Mouse (Mus musculus) MEL (cell line): ENCODE measurements around the gene Setd6. TPM values are rescaled to one million over a fixed set of nuclear protein-coding genes. Genes with fewer than 3 reads are reported as not detected.
A peak's percentile ranks its signal among the peaks of the same experiment; 100 is the strongest.

Source experiments
- DNase-seq: peaks from one replicate; pipeline ENCODE4 v3.0.0; 2011; ENCODE audit warnings: low read depth, low spot score
- H3K27ac ChIP-seq: 2 replicates; pipeline ENCODE4 v1.5.1; 2012; ENCODE audit warnings: low read depth, mild to moderate bottlenecking, control low read depth, low read length, moderate library complexity; ENCODE audit not compliant: control insufficient read depth
- H3K27me3 ChIP-seq, 2 experiments: fragments of 150-350 bp in 1 of 2; sonication (generic) in 1 of 2; 2 replicates each; pipeline ENCODE4 v1.6.1; 2012; ENCODE audit warnings: low read length in 2 of 2, mild to moderate bottlenecking in 2 of 2, improper control_type of control experiment in 1 of 2, moderate library complexity in 1 of 2; ENCODE audit not compliant: insufficient read depth in 2 of 2, control insufficient read depth in 1 of 2
- H3K36me3 ChIP-seq, 2 experiments: 2 replicates each; pipeline ENCODE4 v1.6.1; 2012 to 2014; ENCODE audit warnings: low read length in 2 of 2, improper control_type of control experiment in 1 of 2, inconsistent platforms in 1 of 2, mild to moderate bottlenecking in 1 of 2; ENCODE audit not compliant: insufficient read depth in 2 of 2, control insufficient read depth in 1 of 2
- H3K4me1 ChIP-seq, 2 experiments: fragments of 150-350 bp in 1 of 2; sonication (generic) in 1 of 2; 2 replicates each; pipeline ENCODE4 v1.6.1; 2012; ENCODE audit warnings: low read length in 2 of 2, improper control_type of control experiment in 1 of 2, mild to moderate bottlenecking in 1 of 2; ENCODE audit not compliant: insufficient read depth in 2 of 2, control insufficient read depth in 1 of 2
- H3K4me3 ChIP-seq, 2 experiments: fragments of 150-350 bp in 1 of 2; sonication (generic) in 1 of 2; 2 replicates each; pipeline ENCODE4 v1.5.1; 2012; ENCODE audit warnings: low read depth in 2 of 2, low read length in 2 of 2, mild to moderate bottlenecking in 2 of 2, moderate library complexity in 2 of 2, control low read depth in 1 of 2, improper control_type of control experiment in 1 of 2; ENCODE audit not compliant: control insufficient read depth in 1 of 2, insufficient read depth in 1 of 2
- H3K79me2 ChIP-seq: 2 replicates; pipeline ENCODE4 v1.6.1; 2012; ENCODE audit warnings: mild to moderate bottlenecking, low read length, moderate library complexity; ENCODE audit not compliant: control insufficient read depth, poor library complexity, insufficient read depth
- H3K9ac ChIP-seq: 2 replicates; pipeline ENCODE4 v1.6.1; 2012; ENCODE audit warnings: low read depth, mild to moderate bottlenecking, control low read depth, low read length, moderate library complexity; ENCODE audit not compliant: control insufficient read depth, poor library complexity, severe bottlenecking
- H3K9me3 ChIP-seq: fragments of 150-350 bp; sonication (generic); replicated peaks from 2 replicates; pipeline ENCODE4 v1.6.1; 2012; ENCODE audit warnings: mild to moderate bottlenecking, low read length, improper control_type of control experiment, moderate library complexity; ENCODE audit not compliant: insufficient read depth
- BHLHE40 ChIP-seq: IDR thresholded peaks from 2 replicates; pipeline ENCODE4 v1.6.1; 2012; ENCODE audit warnings: low read depth, mild to moderate bottlenecking, inconsistent platforms, low read length, improper control_type of control experiment, borderline replicate concordance
- CHD2 ChIP-seq: IDR thresholded peaks from 2 replicates; pipeline ENCODE4 v1.6.1; 2011; ENCODE audit warnings: low read length, improper control_type of control experiment
- CTCF ChIP-seq, 3 experiments: IDR thresholded peaks in 2 of 3; conservative IDR thresholded peaks in 1 of 3; 2 replicates each; pipeline ENCODE4 v1.5.1; 2011 to 2012; ENCODE audit warnings: low read length in 3 of 3, low read depth in 2 of 3, mild to moderate bottlenecking in 2 of 3, improper control_type of control experiment in 1 of 3, inconsistent platforms in 1 of 3, mixed read lengths in 1 of 3, moderate library complexity in 1 of 3; ENCODE audit not compliant: control insufficient read depth in 1 of 3, insufficient read depth in 1 of 3, poor library complexity in 1 of 3, severe bottlenecking in 1 of 3
- E2F4 ChIP-seq: IDR thresholded peaks from 2 replicates; pipeline ENCODE4 v1.6.1; 2011; ENCODE audit warnings: low read depth, low read length, improper control_type of control experiment, borderline replicate concordance
- EP300 ChIP-seq, 2 experiments: IDR thresholded peaks; 2 replicates each; pipeline ENCODE4 v1.6.1; 2011; ENCODE audit warnings: improper control_type of control experiment in 2 of 2, low read length in 2 of 2, low read depth in 1 of 2, mild to moderate bottlenecking in 1 of 2
- ETS1 ChIP-seq: IDR thresholded peaks from 2 replicates; pipeline ENCODE4 v1.6.1; 2012; ENCODE audit warnings: low read depth, mild to moderate bottlenecking, inconsistent platforms, low read length, improper control_type of control experiment, moderate library complexity
- GABPA ChIP-seq: IDR thresholded peaks from 2 replicates; pipeline ENCODE4 v1.6.1; 2012; ENCODE audit warnings: low read depth, mild to moderate bottlenecking, inconsistent platforms, low read length, improper control_type of control experiment, moderate library complexity
- GATA1 ChIP-seq: IDR thresholded peaks from 2 replicates; pipeline ENCODE4 v1.6.1; 2011; ENCODE audit warnings: low read depth, low read length, improper control_type of control experiment
- HCFC1 ChIP-seq: IDR thresholded peaks from 2 replicates; pipeline ENCODE4 v1.6.1; 2012; ENCODE audit warnings: low read depth, mild to moderate bottlenecking, inconsistent platforms, low read length, improper control_type of control experiment, moderate library complexity
- JUND ChIP-seq: IDR thresholded peaks from 2 replicates; pipeline ENCODE4 v1.6.1; 2011; ENCODE audit warnings: low read depth, mild to moderate bottlenecking, improper control_type of control experiment, low read length
- KAT2A ChIP-seq: conservative IDR thresholded peaks from 2 replicates; pipeline ENCODE4 v1.6.1; 2012; ENCODE audit warnings: low read depth, low read length, improper control_type of control experiment, inconsistent platforms
- MAFK ChIP-seq: IDR thresholded peaks from 2 replicates; pipeline ENCODE4 v1.6.1; 2011; ENCODE audit warnings: low read depth, mild to moderate bottlenecking, low read length, improper control_type of control experiment, borderline replicate concordance
- MAX ChIP-seq: IDR thresholded peaks from 2 replicates; pipeline ENCODE4 v1.6.1; 2011; ENCODE audit warnings: low read length, improper control_type of control experiment
- MAZ ChIP-seq: IDR thresholded peaks from 2 replicates; pipeline ENCODE4 v1.6.1; 2012; ENCODE audit warnings: low read depth, mild to moderate bottlenecking, inconsistent platforms, low read length, improper control_type of control experiment
- MXI1 ChIP-seq: IDR thresholded peaks from 2 replicates; pipeline ENCODE4 v1.6.1; 2011; ENCODE audit warnings: mild to moderate bottlenecking, low read depth, low read length, improper control_type of control experiment
- MYB ChIP-seq: IDR thresholded peaks from 2 replicates; pipeline ENCODE4 v1.6.1; 2011; ENCODE audit warnings: mild to moderate bottlenecking, low read depth, low read length, improper control_type of control experiment
- MYC ChIP-seq: IDR thresholded peaks from 2 replicates; pipeline ENCODE4 v1.6.1; 2011; ENCODE audit warnings: low read depth, mild to moderate bottlenecking, low read length, improper control_type of control experiment, moderate library complexity
- NELFE ChIP-seq: IDR thresholded peaks from 2 replicates; pipeline ENCODE4 v1.6.1; 2011; ENCODE audit warnings: low read depth, low read length, improper control_type of control experiment
- NRF1 ChIP-seq: IDR thresholded peaks from 2 replicates; pipeline ENCODE4 v1.6.1; 2014; ENCODE audit warnings: low read depth, mild to moderate bottlenecking, inconsistent platforms, low read length, improper control_type of control experiment, moderate library complexity; ENCODE audit not compliant: poor library complexity, insufficient read depth, severe bottlenecking
- POLR2A ChIP-seq, 2 experiments: IDR thresholded peaks; 2 replicates each; pipeline ENCODE4 v1.6.1; 2011 to 2012; ENCODE audit warnings: low read length in 2 of 2, mild to moderate bottlenecking in 2 of 2, control low read depth in 1 of 2, improper control_type of control experiment in 1 of 2, low read depth in 1 of 2, moderate library complexity in 1 of 2; ENCODE audit not compliant: control insufficient read depth in 1 of 2, insufficient read depth in 1 of 2, poor library complexity in 1 of 2
- POLR2AphosphoS2 ChIP-seq: IDR thresholded peaks from 2 replicates; pipeline ENCODE4 v1.6.1; 2011; ENCODE audit warnings: low read length, improper control_type of control experiment
- POLR2AphosphoS5 ChIP-seq: IDR thresholded peaks from 2 replicates; pipeline ENCODE4 v1.6.1; 2012; ENCODE audit warnings: low read depth, borderline replicate concordance, mild to moderate bottlenecking, inconsistent platforms, low read length, moderate library complexity, mixed read lengths
- RAD21 ChIP-seq: IDR thresholded peaks from 2 replicates; pipeline ENCODE4 v1.6.1; 2011; ENCODE audit warnings: mild to moderate bottlenecking, low read depth, low read length, improper control_type of control experiment
- RCOR1 ChIP-seq: IDR thresholded peaks from 2 replicates; pipeline ENCODE4 v1.6.1; 2012; ENCODE audit warnings: low read depth, mild to moderate bottlenecking, inconsistent platforms, low read length, improper control_type of control experiment
- SIN3A ChIP-seq: IDR thresholded peaks from 2 replicates; pipeline ENCODE4 v1.6.1; 2012; ENCODE audit warnings: low read length, improper control_type of control experiment, inconsistent platforms
- SMC3 ChIP-seq: IDR thresholded peaks from 2 replicates; pipeline ENCODE4 v1.6.1; 2011; ENCODE audit warnings: low read depth, low read length, improper control_type of control experiment
- TAL1 ChIP-seq: IDR thresholded peaks from 2 replicates; pipeline ENCODE4 v1.6.1; 2012; ENCODE audit warnings: mild to moderate bottlenecking, inconsistent platforms, low read length, moderate library complexity, mixed read lengths
- TBP ChIP-seq: IDR thresholded peaks from 2 replicates; pipeline ENCODE4 v1.8.0; 2011; ENCODE audit warnings: low read depth, low read length, improper control_type of control experiment
- TCF12 ChIP-seq: IDR thresholded peaks from 2 replicates; pipeline ENCODE4 v1.6.1; 2014; ENCODE audit warnings: low read depth, mild to moderate bottlenecking, inconsistent platforms, low read length, improper control_type of control experiment, moderate library complexity
- UBTF ChIP-seq: IDR thresholded peaks from 2 replicates; pipeline ENCODE4 v1.6.1; 2012; ENCODE audit warnings: low read depth, mild to moderate bottlenecking, inconsistent platforms, low read length, improper control_type of control experiment, moderate library complexity, borderline replicate concordance; ENCODE audit not compliant: insufficient read depth
- USF1 ChIP-seq: IDR thresholded peaks from 2 replicates; pipeline ENCODE4 v1.6.1; 2014; ENCODE audit warnings: low read depth, mild to moderate bottlenecking, inconsistent platforms, low read length, improper control_type of control experiment, moderate library complexity
- USF2 ChIP-seq, 2 experiments: IDR thresholded peaks; 2 replicates each; pipeline ENCODE4 v1.6.1; 2011 to 2012; ENCODE audit warnings: improper control_type of control experiment in 2 of 2, low read length in 2 of 2, borderline replicate concordance in 1 of 2, inconsistent platforms in 1 of 2, low read depth in 1 of 2, mild to moderate bottlenecking in 1 of 2; ENCODE audit not compliant: insufficient read depth in 1 of 2
- ZC3H11A ChIP-seq: IDR thresholded peaks from 2 replicates; pipeline ENCODE4 v1.6.1; 2012; ENCODE audit warnings: low read depth, mild to moderate bottlenecking, inconsistent platforms, low read length, improper control_type of control experiment
- ZKSCAN1 ChIP-seq: IDR thresholded peaks from 2 replicates; pipeline ENCODE4 v1.6.1; 2012; ENCODE audit warnings: low read depth, mild to moderate bottlenecking, inconsistent platforms, low read length, improper control_type of control experiment, moderate library complexity
- ZMIZ1 ChIP-seq: IDR thresholded peaks from 2 replicates; pipeline ENCODE4 v1.6.1; 2012; ENCODE audit warnings: low read depth, mild to moderate bottlenecking, inconsistent platforms, low read length, improper control_type of control experiment, moderate library complexity
- polyA plus RNA-seq, 2 experiments: library from polyadenylated mRNA; stranded (reverse) in 1 of 2; unstranded in 1 of 2; fragments of >175 nt in 1 of 2; fragments of >200 nt in 1 of 2; gene quantifications; 2 replicates each; pipeline versions ENCODE4 v1.2.1 to v1.2.4; 2012; ENCODE audit warnings: low replicate concordance in 2 of 2, low read depth in 1 of 2; ENCODE audit not compliant: insufficient read length in 2 of 2, insufficient read depth in 1 of 2, missing spikeins in 1 of 2
- total RNA-seq: library from RNA; depleted of rRNA; stranded (reverse); fragments of 300-350 nt; gene quantifications from 2 replicates; pipeline ENCODE4 v1.2.3, GENCODE M21; 2012

Setd6 gene
- total and polyA plus RNA-seq, 3 experiments, result 37.8 to 78.4 TPM; not detected in 1

DNA sequence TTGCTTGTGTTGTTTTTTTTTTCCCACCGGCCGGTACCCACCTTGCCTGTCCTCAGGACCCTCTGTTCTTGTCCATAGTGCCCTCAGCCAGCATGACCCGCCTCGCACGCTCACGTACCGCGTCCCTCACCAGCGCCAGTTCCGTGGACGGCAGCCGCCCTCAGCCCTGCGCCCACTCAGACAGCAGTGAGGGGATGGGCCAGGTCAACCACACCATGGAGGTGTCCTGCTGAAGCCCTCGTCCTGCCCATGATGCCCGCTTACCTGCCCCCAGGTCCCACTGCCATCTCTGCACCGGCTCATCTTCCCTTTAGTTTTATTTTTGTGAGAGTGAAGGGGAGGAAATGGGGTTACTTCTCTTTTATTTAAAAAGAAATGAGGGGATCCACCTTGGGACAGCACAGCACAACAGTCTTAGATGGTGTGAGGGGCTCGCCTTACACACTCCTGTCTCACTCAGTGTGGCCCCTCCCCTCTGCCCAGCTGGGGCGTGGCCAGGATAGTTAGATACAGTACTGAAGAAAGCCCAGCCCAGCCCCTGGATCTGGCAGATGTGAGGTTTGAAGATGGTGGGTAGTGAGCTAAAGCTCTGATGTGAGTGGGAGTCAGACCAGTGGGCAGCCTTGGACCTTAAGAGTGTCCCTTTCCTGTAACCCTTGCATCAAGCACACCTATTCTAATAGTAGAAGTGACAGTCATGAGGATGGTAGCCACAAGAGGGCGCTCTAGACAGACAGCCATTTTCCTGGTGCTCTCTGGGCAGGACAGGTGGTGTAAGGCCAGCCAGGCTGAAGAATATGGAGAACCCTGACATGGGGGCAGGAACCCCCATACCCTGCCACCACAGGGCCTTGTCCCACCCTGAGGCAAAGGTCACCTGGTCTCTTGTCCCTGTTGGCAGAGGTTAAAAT, 2.3 kb upstream of the Setd6 start:
- H3K4me3 ChIP-seq, result peak overlapping the region in 1 of 2 experiments; percentile 40; a peak in 1 of 4 replicates
- peak; percentile 86 for DNase-seq
- peaks cover 0 to 15% of the 10 kb centered on the region in 2 experiments; a peak in 2 of 4 replicates for H3K36me3 ChIP-seq
- peaks cover 17% of the 10 kb centered on the region for H3K79me2 ChIP-seq
- peaks cover 6 to 14% of the 10 kb centered on the region in 2 experiments for H3K4me1 ChIP-seq
- H3K27me3 ChIP-seq, result peaks cover 0 to 4% of the 10 kb centered on the region in 2 experiments; a peak in 1 of 4 replicates
- H3K27ac ChIP-seq, result no peak overlapping the region
- H3K9ac ChIP-seq, result no peak overlapping the region; the same call in 1 of the 2 replicates
- H3K9me3 ChIP-seq, result no peaks in the 10 kb centered on the region
- no peak for TF ChIP-seq NRF1
- TF ChIP-seq HCFC1, result peak; percentile 44; the same call in 1 of the 2 replicates
- TF ChIP-seq USF2 (IDR thresholded peaks at IDR 0.05; ENCODE audit: borderline replicate concordance in 1 of 2, insufficient read depth in 1 of 2, low read depth in 1 of 2, low read length in 2 of 2), result no peak
- no peak for TF ChIP-seq EP300 (IDR thresholded peaks at IDR 0.05; ENCODE audit: low read depth in 1 of 2, low read length in 2 of 2)
- no peak for TF ChIP-seq E2F4
- no peak for TF ChIP-seq POLR2AphosphoS5
- peak; percentile 34; the same call in 1 of the 2 replicates for TF ChIP-seq MAX
- TF ChIP-seq TCF12, result peak; percentile 42; the same call in 1 of the 2 replicates
- peak; percentile 44 for TF ChIP-seq MXI1
- TF ChIP-seq KAT2A, result no peak
- no peak for TF ChIP-seq MYB
- no peak for TF ChIP-seq GABPA
- TF ChIP-seq ZKSCAN1, result no peak
- peak; percentile 83 for TF ChIP-seq SMC3
- peak; percentile 69; the same call in 1 of the 2 replicates for TF ChIP-seq MYC
- no peak for TF ChIP-seq CHD2
- 0 out of 2 replicates have a peak, but pooled peaks have one; percentile 17 for TF ChIP-seq USF1
- no peak for TF ChIP-seq JUND
- 0 out of 2 replicates have a peak, but pooled peaks have one; percentile 23 for TF ChIP-seq NELFE
- no peak for TF ChIP-seq TAL1
- TF ChIP-seq BHLHE40, result 0 out of 2 replicates have a peak, but pooled peaks have one; percentile 10
- TF ChIP-seq GATA1, result no peak
- TF ChIP-seq ETS1, result no peak
- TF ChIP-seq ZC3H11A, result peak; percentile 76
- TF ChIP-seq RAD21, result peak; percentile 65
- no peak for TF ChIP-seq UBTF
- TF ChIP-seq TBP, result no peak
- TF ChIP-seq SIN3A, result peak; percentile 55; the same call in 1 of the 2 replicates
- no peak for TF ChIP-seq RCOR1
- TF ChIP-seq MAFK, result no peak
- TF ChIP-seq POLR2AphosphoS2, result no peak
- no peak for TF ChIP-seq MAZ
- no peak for TF ChIP-seq ZMIZ1
- peak; percentile 82 to 91 (median 91) for TF ChIP-seq CTCF (IDR thresholded peaks at IDR 0.05 in 2 of 3, conservative IDR thresholded peaks at IDR 0.05 in 1 of 3; ENCODE audit: control insufficient read depth in 1 of 3, insufficient read depth in 1 of 3, low read depth in 2 of 3, low read length in 3 of 3, poor library complexity in 1 of 3, severe bottlenecking in 1 of 3)
- no peak for TF ChIP-seq POLR2A (IDR thresholded peaks at IDR 0.05; ENCODE audit: control insufficient read depth in 1 of 2, insufficient read depth in 1 of 2, low read depth in 1 of 2, low read length in 2 of 2, poor library complexity in 1 of 2)
